Mouse (Mus musculus): ENCODE data around the gene Rac3. TPM values are rescaled to one million over a fixed set of nuclear protein-coding genes. Genes with fewer than 3 reads are reported as not detected.

The Rac3 gene
- polyA plus RNA-seq, 1 experiment, result 10.1 TPM

GRCm38 (mm10) chr11:120704486-120705325 lies 16.6 kb upstream of the Rac3 start:
- no peak for DNase-seq (ENCODE audit: low read depth, low spot score)
- 76% methylated on average over 8 of the region's 8 CpGs for WGBS

- DNase-seq (ENCODE audit: low read depth, low spot score), result no peak
- WGBS, result 68% methylated on average over 5 of the region's 5 CpGs
These were observed 15.2 kb upstream of the Rac3 start for GRCm38 (mm10) chr11:120706120-120706519.

DNA sequence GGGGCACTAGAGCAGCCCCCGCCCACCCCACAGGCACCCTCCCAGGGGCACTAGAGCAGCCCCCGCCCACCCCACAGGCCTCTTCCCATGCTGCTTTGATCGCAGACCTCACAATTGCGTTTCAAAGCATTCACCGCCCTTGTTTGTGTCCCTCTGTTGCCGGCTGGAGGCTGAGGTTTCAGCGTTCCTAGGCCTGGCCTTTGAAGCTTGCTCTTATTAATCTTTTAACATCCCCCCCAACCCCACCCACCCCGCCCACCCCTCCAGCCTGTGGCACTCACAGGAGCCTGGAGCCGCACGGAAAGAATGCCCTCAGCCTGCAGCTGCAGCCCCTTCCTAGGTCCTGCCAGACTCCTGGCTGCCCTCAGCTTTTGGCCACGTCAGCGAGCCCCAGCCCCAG lies 14.0 kb upstream of the Rac3 start:
- no peak for DNase-seq (ENCODE audit: low read depth, low spot score)
- WGBS, result 74% methylated on average over 12 of the region's 12 CpGs

DNA sequence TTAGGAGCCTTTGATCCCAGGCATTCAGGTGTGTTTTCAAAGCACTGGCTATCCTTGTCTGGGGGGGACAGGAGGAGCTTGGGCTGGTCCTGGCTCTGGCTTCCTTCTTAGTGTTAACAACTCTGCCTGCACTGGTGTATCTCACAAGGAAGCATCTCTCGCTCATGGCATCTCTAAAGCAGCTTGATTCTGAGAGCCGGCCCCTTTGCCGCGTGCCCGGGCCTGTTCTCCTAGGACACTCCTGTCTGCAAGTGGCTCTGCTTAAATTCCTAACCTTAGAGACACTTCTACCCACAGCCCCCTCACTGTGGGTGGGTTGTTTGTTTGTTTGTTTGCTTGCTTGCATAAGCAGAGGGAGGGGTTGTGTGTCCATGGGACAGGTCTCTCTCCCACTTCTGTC lies 13.3 kb upstream of the Rac3 start:
- no peak for DNase-seq (ENCODE audit: low read depth, low spot score)
- 57% methylated on average over 5 of the region's 5 CpGs for WGBS

GRCm38 (mm10) chr11:120709551-120709950 lies 11.7 kb upstream of the Rac3 start:
- 41% methylated on average over 2 of the region's 2 CpGs for WGBS
- no peak for DNase-seq (ENCODE audit: low read depth, low spot score)

GRCm38 (mm10) chr11:120710672-120711071 lies 10.6 kb upstream of the Rac3 start:
- WGBS, result 75% methylated on average over 5 of the region's 5 CpGs

DNA sequence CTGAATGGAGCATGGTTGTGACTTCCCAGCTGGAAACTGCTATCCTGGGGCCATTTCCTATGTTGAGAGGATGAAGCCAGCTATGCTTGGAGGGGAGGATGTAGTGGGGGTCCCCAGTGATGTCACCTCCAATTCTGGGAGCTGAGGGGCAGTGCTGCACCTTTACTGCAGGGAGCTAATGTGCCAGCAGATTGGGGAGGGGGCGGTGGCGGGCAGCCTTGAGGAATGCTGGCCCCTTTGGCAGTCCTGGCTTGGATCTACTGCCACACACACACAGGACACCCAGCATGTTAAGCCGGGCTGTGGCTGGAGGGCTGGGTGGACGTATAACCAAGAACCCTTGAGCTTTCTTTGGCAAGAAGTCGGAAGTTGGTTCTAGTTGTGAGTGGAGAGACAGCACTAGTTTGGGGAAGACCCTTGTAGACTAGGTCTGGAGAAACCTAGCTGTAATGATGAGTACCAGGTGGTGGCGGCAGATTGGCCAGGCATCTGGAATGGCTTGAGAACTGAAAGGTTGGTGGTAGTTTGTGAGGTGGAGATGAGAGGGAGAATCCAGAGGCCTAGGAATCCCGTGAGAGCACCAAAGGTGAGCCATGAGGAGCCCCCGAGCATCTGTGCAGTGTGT lies 9.2 kb upstream of the Rac3 start:
- DNase-seq (ENCODE audit: low read depth, low spot score), result no peak
- 67% methylated on average over 8 of the region's 8 CpGs for WGBS

More at GRCm38 (mm10) chr11:120710672-120711071, 10.6 kb upstream of the Rac3 start:
- DNase-seq (ENCODE audit: low read depth, low spot score), result no peak

- no peak for DNase-seq (ENCODE audit: low read depth, low spot score)
- WGBS, result under 1% methylated on average over 38 of the region's 38 CpGs
These were observed 8.3 kb upstream of the Rac3 start for GRCm38 (mm10) chr11:120712771-120713568.

DNA sequence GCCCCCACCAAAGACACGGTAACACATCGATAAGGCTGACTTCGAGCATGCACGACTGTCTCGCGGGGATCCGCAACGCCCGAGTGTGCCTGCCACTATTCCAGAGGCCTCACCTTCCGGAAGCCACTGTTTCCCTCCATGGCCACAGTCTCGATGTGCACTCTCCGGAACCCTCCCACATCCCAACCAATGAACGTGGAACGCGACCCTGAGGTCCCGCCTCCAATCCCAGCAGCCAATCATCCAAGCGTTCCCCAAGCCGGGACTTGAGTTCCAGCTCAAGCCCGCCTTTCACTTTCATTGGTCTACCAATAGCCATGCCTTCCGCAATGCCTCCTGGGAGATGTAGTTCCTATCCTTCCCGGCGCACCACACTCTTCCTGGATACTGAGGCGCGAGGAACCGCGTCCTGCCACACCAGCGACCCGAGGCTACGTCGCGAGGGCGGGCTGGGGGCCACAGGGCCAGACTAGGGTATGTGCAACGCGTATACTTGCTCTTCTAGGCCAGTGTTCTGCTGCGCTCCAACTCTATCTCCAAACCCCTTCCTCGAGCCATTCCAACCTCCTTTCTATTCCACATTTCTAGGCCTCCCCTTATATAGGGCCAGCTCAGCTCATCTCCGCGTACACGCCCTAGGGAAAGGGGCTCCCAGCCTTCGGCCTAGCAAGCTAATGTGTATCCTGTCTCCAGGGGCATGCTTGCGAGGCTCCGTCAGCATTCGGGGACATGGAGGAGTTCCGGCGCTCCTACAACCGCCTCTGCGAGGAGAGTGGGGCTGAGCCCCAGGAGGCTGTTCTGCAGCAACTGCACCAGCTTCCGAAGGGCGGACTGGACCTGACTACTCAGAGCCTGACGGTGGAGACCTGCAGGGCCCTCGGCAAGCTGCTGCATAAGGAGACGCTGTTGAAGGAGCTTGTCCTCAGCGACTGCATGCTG lies 7.4 kb upstream of the Rac3 start, which contains the start of the genes Cenpx and Lrrc45:
Gene Cenpx (minus strand): TSS at position 159 of the 939 bp plus-strand sequence.
Gene Lrrc45 (plus strand): TSS at position 346 of the 939 bp plus-strand sequence.
- under 1% methylated on average over 53 of the region's 53 CpGs for WGBS

DNA sequence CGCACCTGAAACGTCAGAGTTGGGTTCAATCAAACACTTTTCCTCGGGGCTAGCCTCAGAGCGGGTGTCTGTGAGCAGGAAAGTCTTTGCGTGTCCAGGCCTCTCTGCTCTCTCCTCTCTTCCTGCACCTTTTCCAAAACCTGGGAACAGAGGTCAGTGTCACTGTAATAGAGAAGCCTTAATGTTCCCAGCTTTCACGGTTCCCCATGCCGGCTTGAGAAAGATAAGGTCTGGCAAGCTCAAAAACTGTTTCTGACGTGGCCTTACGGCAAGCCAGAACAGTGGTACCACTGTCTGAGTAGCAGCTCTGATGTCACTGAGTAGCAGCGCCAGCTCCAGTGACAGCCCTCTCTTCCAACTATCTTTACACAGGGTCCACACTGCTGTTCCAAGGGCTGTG lies 6.7 kb upstream of the Rac3 start:
- 26% methylated on average over 10 of the region's 10 CpGs for WGBS
- no peak for DNase-seq (ENCODE audit: low read depth, low spot score)

More for the DNA sequence above, 7.4 kb upstream of the Rac3 start, which contains the start of the genes Cenpx and Lrrc45:
- DNase-seq (ENCODE audit: low read depth, low spot score), result peak; percentile 100

DNA sequence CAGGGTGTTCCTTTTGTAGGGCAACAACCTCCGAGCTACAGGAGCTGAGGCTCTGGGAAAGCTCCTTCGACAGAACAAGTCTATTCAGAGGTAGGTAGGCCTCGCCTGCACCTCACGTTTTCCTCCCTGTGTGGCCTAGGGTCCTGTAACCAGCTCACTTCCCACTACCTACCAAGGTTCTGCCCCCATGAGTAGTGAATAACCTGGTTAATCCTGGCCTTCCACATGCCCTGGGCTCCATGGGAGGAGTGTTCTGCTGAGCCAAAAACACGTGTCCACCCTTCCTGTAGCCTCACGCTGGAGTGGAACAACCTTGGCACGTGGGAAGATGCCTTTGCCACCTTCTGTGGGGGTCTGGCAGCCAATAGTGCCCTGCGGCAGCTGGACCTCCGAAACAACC lies 6.1 kb upstream of the Rac3 start:
- WGBS, result 92% methylated on average over 9 of the region's 9 CpGs
- DNase-seq (ENCODE audit: low read depth, low spot score), result no peak

DNA sequence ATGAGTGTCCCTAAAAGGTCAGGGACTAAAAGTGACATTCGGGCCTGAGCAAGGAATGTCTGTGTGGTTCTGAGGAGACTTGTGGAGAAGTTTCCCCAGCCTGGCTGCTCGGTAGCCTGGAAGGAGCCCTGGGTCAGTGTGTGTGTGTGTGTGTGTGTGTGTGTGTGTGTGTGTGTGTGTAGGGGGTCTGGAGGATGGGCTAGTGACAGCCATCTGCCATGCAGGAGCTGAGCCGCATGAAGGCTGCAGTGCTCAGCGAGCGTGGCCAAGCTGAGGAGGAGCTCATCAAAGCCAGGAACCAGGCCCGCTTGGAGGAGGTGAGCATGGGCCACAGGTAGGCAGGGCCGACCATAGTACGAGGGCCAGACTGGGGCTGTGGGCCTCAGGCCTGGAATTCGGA lies 2.0 kb upstream of the Rac3 start:
- WGBS, result 93% methylated on average over 9 of the region's 9 CpGs
- DNase-seq (ENCODE audit: low read depth, low spot score), result no peak

- 90% methylated on average over 13 of the region's 13 CpGs for WGBS
- DNase-seq (ENCODE audit: low read depth, low spot score), result no peak
These were observed 1.4 kb upstream of the Rac3 start for GRCm38 (mm10) chr11:120719841-120720376.

DNA sequence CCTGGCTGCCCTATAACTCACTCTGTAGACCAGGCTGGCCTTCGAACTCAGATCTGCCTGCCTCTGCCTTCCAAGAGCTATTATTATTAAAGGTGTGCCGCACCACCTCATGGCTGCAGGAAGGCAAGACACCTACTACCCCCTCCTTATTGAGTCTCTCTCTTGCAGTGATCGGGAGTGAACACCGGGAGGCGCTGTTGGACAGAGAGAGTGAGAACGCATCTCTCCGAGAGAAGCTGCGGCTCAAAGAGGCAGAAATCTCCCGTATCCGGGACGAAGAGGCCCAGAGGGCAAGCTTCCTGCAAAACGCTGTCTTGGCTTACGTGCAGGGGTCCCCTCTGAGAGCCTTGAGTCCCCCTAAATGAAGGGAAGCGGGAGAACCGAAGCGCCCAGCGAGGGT lies 820 bp upstream of the Rac3 start:
- 8% methylated on average over 17 of the region's 17 CpGs for WGBS
- peak; percentile 89 for DNase-seq (ENCODE audit: low read depth, low spot score)

DNA sequence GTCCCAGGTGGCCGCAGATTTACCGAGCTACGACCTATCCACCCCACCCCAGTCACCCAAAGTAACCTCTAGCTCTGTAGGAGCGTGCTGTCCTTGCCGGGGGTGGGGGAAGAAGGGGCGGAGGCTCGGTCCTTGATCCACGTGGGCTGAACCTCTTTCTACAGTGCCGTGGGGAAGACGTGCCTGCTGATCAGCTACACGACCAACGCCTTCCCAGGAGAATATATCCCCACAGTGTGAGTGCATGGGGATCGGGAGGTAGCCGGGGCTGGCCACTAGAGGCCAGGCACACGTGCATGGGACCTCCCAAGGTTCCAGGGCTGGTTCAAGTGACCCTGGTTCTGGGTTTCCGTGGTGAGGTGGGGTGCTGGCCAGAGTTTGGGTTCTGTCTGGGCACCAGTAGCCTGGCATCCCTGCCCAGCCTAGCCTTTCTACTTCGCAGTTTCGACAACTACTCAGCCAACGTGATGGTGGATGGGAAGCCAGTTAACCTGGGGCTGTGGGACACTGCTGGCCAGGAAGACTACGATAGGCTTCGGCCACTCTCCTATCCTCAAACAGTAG lies 879 bp downstream of the Rac3 start:
- WGBS, result 22% methylated on average over 21 of the region's 21 CpGs
- no peak for DNase-seq (ENCODE audit: low read depth, low spot score)

- 79% methylated on average over 11 of the region's 11 CpGs for WGBS
These were observed 1.6 kb downstream of the Rac3 start for GRCm38 (mm10) chr11:120722761-120723382.

DNA sequence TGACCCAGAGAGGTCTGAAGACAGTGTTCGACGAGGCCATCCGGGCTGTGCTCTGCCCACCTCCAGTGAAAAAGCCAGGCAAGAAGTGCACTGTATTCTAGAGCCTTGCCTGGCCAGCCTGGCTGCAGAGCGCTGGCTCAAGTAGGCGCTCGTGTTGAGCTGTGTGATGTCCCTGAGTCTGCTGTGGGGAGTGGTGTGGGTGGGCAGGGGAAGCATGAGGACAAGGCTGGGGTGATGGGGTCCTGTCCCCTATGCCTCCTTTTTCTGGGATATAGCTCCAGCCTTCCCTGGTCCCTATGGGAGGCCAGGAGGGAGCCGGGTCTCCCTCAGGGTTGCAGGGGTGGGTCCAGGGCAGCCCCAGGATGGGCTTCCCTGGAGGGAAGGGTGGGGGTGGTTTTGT lies 2.2 kb downstream of the Rac3 start:
- 94% methylated on average over 7 of the region's 7 CpGs for WGBS
- DNase-seq (ENCODE audit: low read depth, low spot score), result no peak

More at GRCm38 (mm10) chr11:120722761-120723382, 1.6 kb downstream of the Rac3 start:
- no peak for DNase-seq (ENCODE audit: low read depth, low spot score)
